Comparison of ENCODE assay signal across 13 mouse cellular contexts in the genomic region with DNA sequence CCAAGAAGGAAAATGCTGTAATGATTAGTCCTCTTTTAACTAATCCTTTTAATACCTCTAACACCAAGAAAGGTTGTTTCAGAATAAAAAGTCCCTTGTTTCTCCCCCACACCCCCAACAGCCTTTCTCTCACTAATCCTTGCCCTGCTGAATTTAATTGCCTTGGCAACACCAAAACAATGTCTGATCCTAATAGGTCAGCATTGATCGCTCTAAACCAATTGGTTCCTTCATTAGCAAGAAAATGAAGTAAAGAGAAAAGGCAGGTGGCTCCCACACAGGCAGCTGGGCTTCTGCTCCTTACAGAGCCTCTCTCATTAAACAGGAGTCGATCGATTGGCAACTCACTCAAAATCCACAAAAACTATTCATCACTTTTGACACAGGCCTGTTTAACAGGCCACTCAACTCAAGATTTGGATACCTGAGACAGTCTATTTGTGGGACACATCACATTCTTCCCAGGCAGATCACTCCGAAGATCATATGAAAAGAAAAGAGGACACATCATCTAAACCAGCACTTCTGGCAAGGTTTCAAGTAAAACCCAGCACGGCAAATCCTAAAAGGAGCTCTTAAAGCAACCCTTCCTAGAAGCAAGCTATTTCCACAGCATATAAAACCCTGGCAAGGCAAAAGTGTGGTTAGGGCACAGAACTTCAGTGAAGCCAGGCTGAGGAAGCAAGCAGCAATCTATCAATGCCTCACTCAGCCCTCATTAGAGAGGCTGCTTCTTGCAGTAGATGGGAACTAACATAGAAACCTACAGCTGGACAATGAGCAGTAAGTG.
A peak's percentile ranks its signal among the peaks of the same experiment; 100 is the strongest.
DNase-seq lines count a peak whose midpoint lies in the region; ATAC-seq and TF ChIP-seq lines count a peak whose summit lies in the region.
"Had no signal": no experiment of that assay in that cellular context is flagged by ENCODE, and none has a peak within 500 bp of the region (broad histone marks: within the 10 kb centered on the region; RNA-seq: fewer than 3 reads in every experiment).

No protein-coding gene starts in this region.

- H3K27ac ChIP-seq in layer of hippocampus, adult 2 months, result peak overlapping the region; percentile 64
- peak overlapping the region; percentile 52 for H3K27ac ChIP-seq in hindbrain, embryonic 14.5 days
- H3K27ac ChIP-seq in midbrain, embryonic 16.5 days (ENCODE audit: low read length), result peak overlapping the region; percentile 34; the same call in 1 of the 2 replicates
- H3K27ac ChIP-seq in liver, embryonic 11.5 days (ENCODE audit: low read depth, low read length), result no peak overlapping the region
- H3K27ac ChIP-seq: stomach, embryonic 15.5 days had no signal

- H3K4me3 ChIP-seq in layer of hippocampus, adult 2 months, result no peak overlapping the region
- H3K4me3 ChIP-seq in hindbrain, embryonic 14.5 days (replicated peaks; ENCODE audit: low read length), result no peak overlapping the region
- no peak overlapping the region for H3K4me3 ChIP-seq in midbrain, embryonic 16.5 days (ENCODE audit: low read depth, low read length)
- H3K4me3 ChIP-seq in liver, embryonic 11.5 days (ENCODE audit: low read depth, low read length), result no peak overlapping the region
- H3K4me3 ChIP-seq: stomach, embryonic 15.5 days had no signal

- no peaks in the 10 kb centered on the region for H3K36me3 ChIP-seq in hindbrain, embryonic 14.5 days (replicated peaks; ENCODE audit: control insufficient read depth, insufficient read depth)
- no peaks in the 10 kb centered on the region for H3K36me3 ChIP-seq in midbrain, embryonic 16.5 days (ENCODE audit: control insufficient read depth, insufficient read depth, low read length)
- H3K36me3 ChIP-seq in liver, embryonic 11.5 days (ENCODE audit: control insufficient read depth, insufficient read depth, low read length), result no peaks in the 10 kb centered on the region
- H3K36me3 ChIP-seq: stomach, embryonic 15.5 days had no signal

- peak in 1 of 2 experiments; percentile 34 for DNase-seq in layer of hippocampus, adult 2 months (ENCODE audit: low spot score in 2 of 2)
- no peak for DNase-seq in layer of hippocampus, postnatal 36 days
- DNase-seq in embryo, embryonic 9.5 days (ENCODE audit: extremely low spot score), result peak; percentile 15
- DNase-seq in hindbrain, embryonic 14.5 days (ENCODE audit: low spot score), result no peak
- DNase-seq in gastrocnemius, adult 18-20 months (ENCODE audit: low spot score), result no peak
- no peak for DNase-seq in kidney, adult 18-20 months
- no peak for DNase-seq in liver, embryonic 11.5 days (ENCODE audit: low spot score)
- DNase-seq: adrenal gland, adult 2 months; heart, postnatal 36 days; kidney, postnatal 36 days; lung, adult 2 months had no signal

- no peak overlapping the region for H3K9ac ChIP-seq in hindbrain, embryonic 14.5 days
- no peak overlapping the region for H3K9ac ChIP-seq in midbrain, embryonic 16.5 days (ENCODE audit: low read depth, low read length)
- no peak overlapping the region for H3K9ac ChIP-seq in liver, embryonic 11.5 days (ENCODE audit: low read depth, low read length)
- H3K9ac ChIP-seq: stomach, embryonic 15.5 days had no signal

- no peak for ATAC-seq in hindbrain, embryonic 14.5 days (ENCODE audit: low FRiP score)
- 0 out of 2 replicates have a peak, but pooled peaks have one; percentile 36 for ATAC-seq in midbrain, embryonic 16.5 days
- no peak for ATAC-seq in liver, embryonic 11.5 days (replicated peaks; ENCODE audit: low FRiP score)

- H3K4me2 ChIP-seq in hindbrain, embryonic 14.5 days (replicated peaks), result no peak overlapping the region
- H3K4me2 ChIP-seq in midbrain, embryonic 16.5 days (ENCODE audit: low read length), result no peak overlapping the region
- H3K4me2 ChIP-seq in liver, embryonic 11.5 days, result no peak overlapping the region
- H3K4me2 ChIP-seq: stomach, embryonic 15.5 days had no signal

- H3K4me1 ChIP-seq in hindbrain, embryonic 14.5 days (replicated peaks; ENCODE audit: control insufficient read depth, insufficient read depth, low read length), result peaks cover 28% of the 10 kb centered on the region
- peaks cover 21% of the 10 kb centered on the region for H3K4me1 ChIP-seq in midbrain, embryonic 16.5 days (ENCODE audit: control insufficient read depth, insufficient read depth, low read length)
- no peaks in the 10 kb centered on the region for H3K4me1 ChIP-seq in liver, embryonic 11.5 days (replicated peaks; ENCODE audit: control insufficient read depth, insufficient read depth, low read length)
- H3K4me1 ChIP-seq: stomach, embryonic 15.5 days had no signal

- H3K27me3 ChIP-seq in hindbrain, embryonic 14.5 days (ENCODE audit: control insufficient read depth, insufficient read depth, low read length), result no peaks in the 10 kb centered on the region
- no peaks in the 10 kb centered on the region for H3K27me3 ChIP-seq in midbrain, embryonic 16.5 days (ENCODE audit: control insufficient read depth, insufficient read depth, low read depth, low read length)
- H3K27me3 ChIP-seq in liver, embryonic 11.5 days (replicated peaks; ENCODE audit: control insufficient read depth, insufficient read depth, low read length), result no peaks in the 10 kb centered on the region
- H3K27me3 ChIP-seq: stomach, embryonic 15.5 days had no signal

- 4% methylated on average over 5 of the region's 5 CpGs for WGBS in hindbrain, embryonic 14.5 days
- WGBS in midbrain, embryonic 16.5 days, result 7% methylated on average over 5 of the region's 5 CpGs
- 72% methylated on average over 5 of the region's 5 CpGs for WGBS in liver, embryonic 11.5 days

- H3K9me3 ChIP-seq in hindbrain, embryonic 14.5 days (ENCODE audit: control insufficient read depth, low read length), result no peaks in the 10 kb centered on the region
- no peaks in the 10 kb centered on the region for H3K9me3 ChIP-seq in midbrain, embryonic 16.5 days (replicated peaks; ENCODE audit: control insufficient read depth, low read length, poor library complexity, severe bottlenecking)
- no peaks in the 10 kb centered on the region for H3K9me3 ChIP-seq in liver, embryonic 11.5 days (ENCODE audit: control insufficient read depth, low read length)
- H3K9me3 ChIP-seq: stomach, embryonic 15.5 days had no signal

- no peak for TF ChIP-seq CTCF in layer of hippocampus, adult 2 months (conservative IDR thresholded peaks at IDR 0.05)
